Mouse (Mus musculus): ENCODE results near the gene Ugt1a6a. TPM values are rescaled to one million over a fixed set of nuclear protein-coding genes. Genes with fewer than 3 reads are reported as not detected.
A peak's percentile ranks its signal among the peaks of the same experiment; 100 is the strongest.

Gene Ugt1a6a
- polyA plus RNA-seq, 1 experiment from 2014 or later, result 1.4 TPM

GRCm38 (mm10) chr1:88234646-88235045 lies 100.0 kb downstream of the Ugt1a6a start:
- Histone ChIP-seq H3K36me3 (no peaks in the 10 kb centered on the region), H3K4me3 (no peak overlapping the region), H3K4me1 (no peaks in the 10 kb centered on the region), H3K9me3 (peaks cover 97% of the 10 kb centered on the region), H3K27me3 (no peaks in the 10 kb centered on the region), H3K4me2 (replicated peaks) (no peak overlapping the region), H3K9ac (no peak overlapping the region), H3K27ac (no peak overlapping the region)
- ATAC-seq (ENCODE audit: low FRiP score, low read depth), result no peak
- WGBS, result 44% methylated on average over 5 of the region's 5 CpGs

- Histone ChIP-seq H3K27ac (no peak overlapping the region), H3K9ac (no peak overlapping the region), H3K36me3 (no peaks in the 10 kb centered on the region), H3K4me1 (no peaks in the 10 kb centered on the region), H3K9me3 (peaks cover 97% of the 10 kb centered on the region), H3K27me3 (no peaks in the 10 kb centered on the region), H3K4me2 (replicated peaks) (no peak overlapping the region), H3K4me3 (no peak overlapping the region)
- WGBS, result 65% methylated on average over 11 of the region's 11 CpGs
- 0 out of 2 replicates have a peak, but pooled peaks have one; percentile 1 for ATAC-seq (ENCODE audit: low FRiP score, low read depth)
These were observed 100.7 kb downstream of the Ugt1a6a start for GRCm38 (mm10) chr1:88235046-88235893.

GRCm38 (mm10) chr1:88235894-88236415 lies 101.3 kb downstream of the Ugt1a6a start:
- Histone ChIP-seq H3K9ac (no peak overlapping the region), H3K9me3 (peaks cover 97% of the 10 kb centered on the region), H3K4me3 (no peak overlapping the region), H3K4me1 (no peaks in the 10 kb centered on the region), H3K36me3 (no peaks in the 10 kb centered on the region), H3K27me3 (no peaks in the 10 kb centered on the region), H3K27ac (no peak overlapping the region), H3K4me2 (replicated peaks) (no peak overlapping the region)
- ATAC-seq (ENCODE audit: low FRiP score, low read depth), result no peak
- WGBS, result 67% methylated on average over 4 of the region's 4 CpGs

- Histone ChIP-seq H3K4me2 (replicated peaks) (no peak overlapping the region), H3K27me3 (no peaks in the 10 kb centered on the region), H3K4me1 (no peaks in the 10 kb centered on the region), H3K9me3 (peaks cover 95% of the 10 kb centered on the region), H3K27ac (no peak overlapping the region), H3K36me3 (no peaks in the 10 kb centered on the region), H3K9ac (no peak overlapping the region), H3K4me3 (no peak overlapping the region)
- WGBS, result 79% methylated on average over 5 of the region's 5 CpGs
- ATAC-seq (ENCODE audit: low FRiP score, low read depth), result no peak
These were observed 102.7 kb downstream of the Ugt1a6a start for GRCm38 (mm10) chr1:88237311-88237710.

- no peaks in the 10 kb centered on the region for H3K36me3 ChIP-seq
- 79% methylated on average over 6 of the region's 6 CpGs for WGBS
- no peak for ATAC-seq (ENCODE audit: low FRiP score, low read depth)
These were observed 104.2 kb downstream of the Ugt1a6a start for GRCm38 (mm10) chr1:88238771-88239170.

GRCm38 (mm10) chr1:88240072-88240471 lies 105.5 kb downstream of the Ugt1a6a start:
- H3K4me3 ChIP-seq, result no peak overlapping the region
- 73% methylated on average over 5 of the region's 5 CpGs for WGBS
- no peaks in the 10 kb centered on the region for H3K27me3 ChIP-seq
- H3K36me3 ChIP-seq, result no peaks in the 10 kb centered on the region
- no peak overlapping the region for H3K4me2 ChIP-seq (replicated peaks)
- peaks cover 94% of the 10 kb centered on the region for H3K9me3 ChIP-seq
- no peaks in the 10 kb centered on the region for H3K4me1 ChIP-seq
- no peak overlapping the region for H3K9ac ChIP-seq
- ATAC-seq (ENCODE audit: low FRiP score, low read depth), result no peak
- no peak overlapping the region for H3K27ac ChIP-seq

More at GRCm38 (mm10) chr1:88238771-88239170, 104.2 kb downstream of the Ugt1a6a start:
- Histone ChIP-seq H3K9ac (no peak overlapping the region), H3K27me3 (no peaks in the 10 kb centered on the region), H3K4me2 (replicated peaks) (no peak overlapping the region), H3K4me1 (no peaks in the 10 kb centered on the region), H3K27ac (no peak overlapping the region), H3K9me3 (peaks cover 94% of the 10 kb centered on the region), H3K4me3 (no peak overlapping the region)

- Histone ChIP-seq H3K4me2 (replicated peaks) (no peak overlapping the region), H3K4me1 (no peaks in the 10 kb centered on the region), H3K4me3 (no peak overlapping the region), H3K9ac (no peak overlapping the region), H3K9me3 (peaks cover 94% of the 10 kb centered on the region), H3K36me3 (no peaks in the 10 kb centered on the region), H3K27me3 (no peaks in the 10 kb centered on the region), H3K27ac (no peak overlapping the region)
- no peak for ATAC-seq (ENCODE audit: low FRiP score, low read depth)
- 70% methylated on average over 4 of the region's 4 CpGs for WGBS
These were observed 106.0 kb downstream of the Ugt1a6a start for GRCm38 (mm10) chr1:88240579-88240978.

- ATAC-seq (ENCODE audit: low FRiP score, low read depth), result no peak
- H3K36me3 ChIP-seq, result no peaks in the 10 kb centered on the region
- H3K27ac ChIP-seq, result no peak overlapping the region
These were observed 109.3 kb downstream of the Ugt1a6a start for GRCm38 (mm10) chr1:88243861-88244260.

GRCm38 (mm10) chr1:88245881-88246280 lies 111.3 kb downstream of the Ugt1a6a start:
- H3K9me3 ChIP-seq, result peaks cover 96% of the 10 kb centered on the region
- H3K9ac ChIP-seq, result no peak overlapping the region
- ATAC-seq (ENCODE audit: low FRiP score, low read depth), result no peak
- no peak overlapping the region for H3K4me3 ChIP-seq
- 76% methylated on average over 6 of the region's 6 CpGs for WGBS
- no peaks in the 10 kb centered on the region for H3K4me1 ChIP-seq
- H3K27me3 ChIP-seq, result no peaks in the 10 kb centered on the region
- H3K27ac ChIP-seq, result no peak overlapping the region
- no peaks in the 10 kb centered on the region for H3K36me3 ChIP-seq
- H3K4me2 ChIP-seq (replicated peaks), result no peak overlapping the region

More at GRCm38 (mm10) chr1:88243861-88244260, 109.3 kb downstream of the Ugt1a6a start:
- no peak overlapping the region for H3K4me2 ChIP-seq (replicated peaks)
- H3K4me3 ChIP-seq, result no peak overlapping the region
- no peaks in the 10 kb centered on the region for H3K27me3 ChIP-seq
- H3K4me1 ChIP-seq, result no peaks in the 10 kb centered on the region
- H3K9ac ChIP-seq, result no peak overlapping the region
- H3K9me3 ChIP-seq, result peaks cover 96% of the 10 kb centered on the region
- WGBS, result 63% methylated on average over 5 of the region's 5 CpGs

- H3K27ac ChIP-seq, result no peak overlapping the region
- H3K4me3 ChIP-seq, result no peak overlapping the region
- H3K4me1 ChIP-seq, result no peaks in the 10 kb centered on the region
- no peaks in the 10 kb centered on the region for H3K36me3 ChIP-seq
- H3K9ac ChIP-seq, result no peak overlapping the region
- H3K27me3 ChIP-seq, result no peaks in the 10 kb centered on the region
- ATAC-seq (ENCODE audit: low FRiP score, low read depth), result no peak
- H3K4me2 ChIP-seq (replicated peaks), result no peak overlapping the region
- 44% methylated on average over 6 of the region's 6 CpGs for WGBS
- H3K9me3 ChIP-seq, result peaks cover 96% of the 10 kb centered on the region
These were observed 111.8 kb downstream of the Ugt1a6a start for GRCm38 (mm10) chr1:88246386-88246785.

- no peak for ATAC-seq (ENCODE audit: low FRiP score, low read depth)
- Histone ChIP-seq H3K9ac (no peak overlapping the region), H3K4me3 (no peak overlapping the region), H3K27me3 (no peaks in the 10 kb centered on the region), H3K27ac (no peak overlapping the region), H3K4me2 (replicated peaks) (no peak overlapping the region), H3K4me1 (no peaks in the 10 kb centered on the region), H3K36me3 (no peaks in the 10 kb centered on the region), H3K9me3 (peaks cover 94% of the 10 kb centered on the region)
- WGBS, result 55% methylated on average over 2 of the region's 2 CpGs
These were observed 113.1 kb downstream of the Ugt1a6a start for GRCm38 (mm10) chr1:88247660-88248059.

- Histone ChIP-seq H3K36me3 (no peaks in the 10 kb centered on the region), H3K27ac (no peak overlapping the region), H3K9ac (no peak overlapping the region), H3K4me3 (no peak overlapping the region), H3K9me3 (peaks cover 91% of the 10 kb centered on the region), H3K4me1 (no peaks in the 10 kb centered on the region), H3K27me3 (no peaks in the 10 kb centered on the region), H3K4me2 (replicated peaks) (no peak overlapping the region)
- ATAC-seq (ENCODE audit: low FRiP score, low read depth), result no peak
- 67% methylated on average over 4 of the region's 4 CpGs for WGBS
These were observed 114.0 kb downstream of the Ugt1a6a start for GRCm38 (mm10) chr1:88248658-88249057.
